Mouse (Mus musculus): ENCODE data around the gene Pym1. TPM values are rescaled to one million over a fixed set of nuclear protein-coding genes. Genes with fewer than 3 reads are reported as not detected.

The Pym1 gene
- total RNA-seq (2023; ENCODE audit: inconsistent age) = 43.4 to 50.0 TPM (median 45.3 TPM) in 4 replicates

GRCm38 (mm10) chr10:128747646-128748251 is at the start of gene Pym1:
TSS of gene Pym1 (plus strand) at chr10:128747889.

GRCm38 (mm10) chr10:128703895-128704294 is 43.8 kb upstream of the Pym1 start, which contains the start of gene Pmel:
TSS of gene Pmel (plus strand) at chr10:128704195.

GRCm38 (mm10) chr10:128704491-128705316 is 43.0 kb upstream of the Pym1 start, which contains the start of gene Cdk2:
TSS of gene Cdk2 (minus strand) at chr10:128705031.

GRCm38 (mm10) chr10:128744680-128745601 is 2.7 kb upstream of the Pym1 start, which contains the start of gene Dgka:
TSS of gene Dgka (minus strand) at chr10:128744855.

GRCm38 (mm10) chr10:128790398-128791124 is 42.9 kb downstream of the Pym1 start, which contains the start of gene Mmp19:
TSS of gene Mmp19 (plus strand) at chr10:128790910.

GRCm38 (mm10) chr10:128803771-128804270 is 56.1 kb downstream of the Pym1 start, which contains the start of gene Dnajc14:
TSS of gene Dnajc14 (plus strand) at chr10:128804062.

GRCm38 (mm10) chr10:128804271-128805091 is 56.8 kb downstream of the Pym1 start, which contains the start of gene Tmem198b:
TSS of gene Tmem198b (minus strand) at chr10:128804370.

Other genes starting within 250 kb of the Pym1 start
- gene Myl6b, start 249.2 kb upstream of the Pym1 start, total RNA-seq (2023; ENCODE audit: inconsistent age) = 0.67 to 0.69 TPM in 2 of 4 replicates, not detected in the others
- gene Esyt1, start 222.0 kb upstream of the Pym1 start, total RNA-seq (2023; ENCODE audit: inconsistent age) = 238 to 249 TPM (median 246 TPM) in 4 replicates
- 80.4 to 85.9 TPM (median 83.5 TPM) in 4 replicates for gene Zc3h10, start 200.1 kb upstream of the Pym1 start, total RNA-seq (2023; ENCODE audit: inconsistent age)
- gene Rpl41, start 198.6 kb upstream of the Pym1 start, total RNA-seq (2023; ENCODE audit: inconsistent age) = 3,879 to 4,089 TPM (median 3,915 TPM) in 4 replicates
- 78.9 to 84.1 TPM (median 82.9 TPM) in 4 replicates for gene Pa2g4, start 181.9 kb upstream of the Pym1 start, total RNA-seq (2023; ENCODE audit: inconsistent age)
- gene Erbb3, start 158.2 kb upstream of the Pym1 start, total RNA-seq (2023; ENCODE audit: inconsistent age) = 1.1 to 1.3 TPM (median 1.1 TPM) in 4 replicates
- 1,201 to 1,335 TPM (median 1,220 TPM) in 4 replicates for gene Rps26, start 121.1 kb upstream of the Pym1 start, total RNA-seq (2023; ENCODE audit: inconsistent age)
- gene Ikzf4, start 101.9 kb upstream of the Pym1 start, total RNA-seq (2023; ENCODE audit: inconsistent age) = 0.15 TPM in 1 of 4 replicates, not detected in the others
- 7.2 to 8.1 TPM (median 7.7 TPM) in 4 replicates for gene Suox, start 73.8 kb upstream of the Pym1 start, total RNA-seq (2023; ENCODE audit: inconsistent age)
- 61.7 to 64.7 TPM (median 62.8 TPM) in 4 replicates for gene Rab5b, start 51.6 kb upstream of the Pym1 start, total RNA-seq (2023; ENCODE audit: inconsistent age)
- 0.54 to 0.83 TPM (median 0.67 TPM) in 4 replicates for gene Pmel, start 43.7 kb upstream of the Pym1 start, total RNA-seq (2023; ENCODE audit: inconsistent age)
- 44.0 to 57.4 TPM (median 48.5 TPM) in 4 replicates for gene Cdk2, start 42.9 kb upstream of the Pym1 start, total RNA-seq (2023; ENCODE audit: inconsistent age)
- gene Dgka, start 3.0 kb upstream of the Pym1 start, total RNA-seq (2023; ENCODE audit: inconsistent age) = 175 to 191 TPM (median 178 TPM) in 4 replicates
- gene Mmp19, start 43.0 kb downstream of the Pym1 start, total RNA-seq (2023; ENCODE audit: inconsistent age) = 0.22 to 0.45 TPM in 2 of 4 replicates, not detected in the others
- 65.7 to 75.8 TPM (median 70.4 TPM) in 4 replicates for gene Dnajc14, start 56.2 kb downstream of the Pym1 start, total RNA-seq (2023; ENCODE audit: inconsistent age)
- gene Tmem198b, start 56.5 kb downstream of the Pym1 start, total RNA-seq (2023; ENCODE audit: inconsistent age) = 12.1 to 19.1 TPM (median 15.0 TPM) in 4 replicates
- 52.3 to 61.0 TPM (median 54.7 TPM) in 4 replicates for gene Sarnp, start 69.4 kb downstream of the Pym1 start, total RNA-seq (2023; ENCODE audit: inconsistent age)
- 22.4 to 30.5 TPM (median 24.3 TPM) in 4 replicates for gene Ormdl2, start 73.8 kb downstream of the Pym1 start, total RNA-seq (2023; ENCODE audit: inconsistent age)
- 44.2 to 51.2 TPM (median 46.3 TPM) in 4 replicates for gene Gdf11, start 143.8 kb downstream of the Pym1 start, total RNA-seq (2023; ENCODE audit: inconsistent age)
- gene Cd63, start 153.1 kb downstream of the Pym1 start, total RNA-seq (2023; ENCODE audit: inconsistent age) = 0.69 to 1.4 TPM (median 0.78 TPM) in 4 replicates
- gene Rdh5, start 175.0 kb downstream of the Pym1 start, total RNA-seq (2023; ENCODE audit: inconsistent age) = 3.0 to 10.6 TPM (median 5.9 TPM) in 4 replicates
- gene Bloc1s1, start 176.1 kb downstream of the Pym1 start, total RNA-seq (2023; ENCODE audit: inconsistent age) = 63.6 to 81.0 TPM (median 80.3 TPM) in 4 replicates
- gene Itga7, start 185.9 kb downstream of the Pym1 start, total RNA-seq (2023; ENCODE audit: inconsistent age) = not detected in 4 replicates
- gene Mettl7b, start 213.1 kb downstream of the Pym1 start, total RNA-seq (2023; ENCODE audit: inconsistent age) = not detected in 4 replicates
- gene Olfr9, start 241.5 kb downstream of the Pym1 start, total RNA-seq (2023; ENCODE audit: inconsistent age) = not detected in 4 replicates

Data from B cell, adult (primary cell).